8 mouse cellular contexts compared by ENCODE assay signal in the genomic region with DNA sequence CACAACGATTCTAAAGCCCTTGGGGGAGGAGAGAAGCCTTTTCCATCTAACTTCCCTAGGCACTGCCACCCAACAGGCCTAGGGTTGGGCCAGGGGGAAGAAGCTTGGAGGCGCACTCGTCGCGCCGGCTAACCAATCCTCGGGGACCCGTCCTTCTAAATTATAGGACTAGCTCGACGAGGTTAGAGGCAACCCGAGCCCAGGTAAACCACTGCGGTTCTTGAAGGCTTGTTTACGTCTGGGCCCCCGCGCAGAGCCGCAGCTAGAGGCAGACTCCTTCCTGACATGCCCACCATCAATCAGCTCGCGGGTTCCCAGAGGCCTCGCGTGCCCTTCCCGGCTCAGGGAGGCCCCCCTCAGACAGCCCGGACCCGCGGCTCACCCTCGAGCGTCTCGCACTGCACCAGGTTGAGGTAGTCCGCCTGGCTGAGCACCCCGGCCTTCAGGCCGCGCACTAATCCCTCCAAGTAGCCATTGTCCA. TPM values are rescaled to one million over a fixed set of nuclear protein-coding genes. Genes with fewer than 3 reads are reported as not detected.
DNase-seq lines count a peak whose midpoint lies in the region; ATAC-seq and TF ChIP-seq lines count a peak whose summit lies in the region.

No protein-coding gene starts in this region.

- peak overlapping the region; percentile 92 for H3K4me2 ChIP-seq in heart, postnatal 0 days (ENCODE audit: low read depth, low read length)
- peak overlapping the region; percentile 89 for H3K4me2 ChIP-seq in liver, embryonic 13.5 days

- no peak for TF ChIP-seq EP300 in heart, postnatal 0 days (IDR thresholded peaks at IDR 0.05; ENCODE audit: low read depth)

- H3K4me1 ChIP-seq in spleen, adult 2 months (ENCODE audit: control insufficient read depth, insufficient read depth, insufficient read length) = peaks cover 2% of the 10 kb centered on the region; the same call in 1 of the 2 replicates
- peaks cover 20% of the 10 kb centered on the region for H3K4me1 ChIP-seq in heart, postnatal 0 days (ENCODE audit: control insufficient read depth, insufficient read depth)
- H3K4me1 ChIP-seq in liver, embryonic 13.5 days (replicated peaks) = peaks cover 50% of the 10 kb centered on the region
- peaks cover 9% of the 10 kb centered on the region; the same call in 1 of the 2 replicates for H3K4me1 ChIP-seq in small intestine, adult 2 months (ENCODE audit: control insufficient read depth, insufficient read depth, insufficient read length, low read length)

- DNase-seq in embryo, embryonic 10.5 days (ENCODE audit: low spot score) = peak; percentile 19
- no peak for DNase-seq in embryo, embryonic 9.5 days (ENCODE audit: extremely low spot score)
- DNase-seq in spleen, adult 2 months (ENCODE audit: low read depth in 1 of 2, low spot score in 2 of 2) = no peak
- no peak for DNase-seq in spleen, postnatal 36 days (ENCODE audit: low spot score in 2 of 2)
- peak; percentile 28 for DNase-seq in heart, postnatal 0 days (ENCODE audit: low spot score)
- no peak for DNase-seq in liver, embryonic 13.5 days
- DNase-seq in right cerebral cortex, postnatal 36 days (ENCODE audit: low spot score in 2 of 2) = no peak

- H3K4me3 ChIP-seq in spleen, adult 2 months (ENCODE audit: extremely low read depth, insufficient read depth, insufficient read length) = peak overlapping the region; percentile 67
- peak overlapping the region; percentile 68 for H3K4me3 ChIP-seq in heart, postnatal 0 days (ENCODE audit: low read depth, low read length)
- peak overlapping the region; percentile 90 for H3K4me3 ChIP-seq in liver, embryonic 13.5 days (replicated peaks)
- H3K4me3 ChIP-seq in small intestine, adult 2 months (ENCODE audit: low read depth, low read length) = peak overlapping the region; percentile 84

- no peaks in the 10 kb centered on the region for H3K9me3 ChIP-seq in heart, postnatal 0 days (replicated peaks; ENCODE audit: control insufficient read depth, low read length)
- H3K9me3 ChIP-seq in liver, embryonic 13.5 days (replicated peaks) = no peaks in the 10 kb centered on the region

- H3K27ac ChIP-seq in spleen, adult 2 months (ENCODE audit: insufficient read depth, low read length) = peak overlapping the region; percentile 71
- peak overlapping the region; percentile 77 for H3K27ac ChIP-seq in heart, postnatal 0 days (ENCODE audit: low read depth)
- peak overlapping the region; percentile 91 for H3K27ac ChIP-seq in liver, embryonic 13.5 days
- peak overlapping the region; percentile 38 for H3K27ac ChIP-seq in small intestine, adult 2 months (ENCODE audit: insufficient read depth, low read depth, low read length)

- peak overlapping the region; percentile 77 for H3K9ac ChIP-seq in heart, postnatal 0 days (replicated peaks; ENCODE audit: low read depth, low read length)
- peak overlapping the region; percentile 96 for H3K9ac ChIP-seq in liver, embryonic 13.5 days

- TF ChIP-seq CTCF in spleen, adult 2 months (IDR thresholded peaks at IDR 0.05; ENCODE audit: extremely low read depth, insufficient read depth, insufficient read length, insufficient replicate concordance) = no peak
- TF ChIP-seq CTCF in heart, postnatal 0 days (IDR thresholded peaks at IDR 0.05; ENCODE audit: low read depth) = no peak
- no peak for TF ChIP-seq CTCF in small intestine, adult 2 months (IDR thresholded peaks at IDR 0.05; ENCODE audit: extremely low read depth, insufficient read length, insufficient replicate concordance, low read depth, low read length)

- peak; percentile 55 for ATAC-seq in heart, postnatal 0 days (ENCODE audit: insufficient read depth, low read depth)
- peak; percentile 64 for ATAC-seq in liver, embryonic 13.5 days (ENCODE audit: low read depth)

- 1% methylated on average over 31 of the region's 31 CpGs for WGBS in spleen, adult 2 months
- WGBS in heart, postnatal 0 days = under 1% methylated on average over 30 of the region's 31 CpGs
- WGBS in liver, embryonic 13.5 days (ENCODE audit: insufficient replicate concordance) = under 1% methylated on average over 31 of the region's 31 CpGs
- WGBS in small intestine, adult 2 months = under 1% methylated on average over 31 of the region's 31 CpGs

- H3K27me3 ChIP-seq in spleen, adult 2 months (ENCODE audit: control insufficient read depth, insufficient read depth, low read length) = no peaks in the 10 kb centered on the region
- H3K27me3 ChIP-seq in heart, postnatal 0 days (ENCODE audit: control insufficient read depth, insufficient read depth, low read length) = no peaks in the 10 kb centered on the region
- H3K27me3 ChIP-seq in liver, embryonic 13.5 days = no peaks in the 10 kb centered on the region
- no peaks in the 10 kb centered on the region for H3K27me3 ChIP-seq in small intestine, adult 2 months (ENCODE audit: control insufficient read depth, insufficient read depth, low read length)

- no peak for TF ChIP-seq POLR2A in spleen, adult 2 months (IDR thresholded peaks at IDR 0.05; ENCODE audit: low read depth, low read length)
- TF ChIP-seq POLR2A in small intestine, adult 2 months (IDR thresholded peaks at IDR 0.05; ENCODE audit: low read depth, low read length) = no peak

- H3K36me3 ChIP-seq in spleen, adult 2 months (ENCODE audit: control insufficient read depth, insufficient read depth, low read length) = no peaks in the 10 kb centered on the region; the same call in 1 of the 2 replicates
- no peaks in the 10 kb centered on the region for H3K36me3 ChIP-seq in heart, postnatal 0 days (replicated peaks; ENCODE audit: control insufficient read depth, insufficient read depth, low read length)
- H3K36me3 ChIP-seq in liver, embryonic 13.5 days = 0 out of 2 replicates have a peak, but pooled peaks cover 4% of the 10 kb centered on the region
- peaks cover 1% of the 10 kb centered on the region; the same call in 1 of the 2 replicates for H3K36me3 ChIP-seq in small intestine, adult 2 months (ENCODE audit: control insufficient read depth, insufficient read depth, low read length)

RNA-seq across cellular contexts. Expression of a gene that starts 0.4 kb away (rescaled TPM):
- polyA plus RNA-seq in spleen, adult 2 months (2012; rRNA removed) = 68.3 and 72.0 TPM in 2 replicates
- total RNA-seq in heart, postnatal 0 days (2014; rRNA removed; ENCODE audit: low replicate concordance) = 52.1 and 60.8 TPM in 2 replicates
- polyA plus RNA-seq in heart, postnatal 0 days (2015; fragmentation: Nextera tagmentation; extraction: Ambion mirVana) = 57.5 and 58.9 TPM in 2 replicates
- polyA plus RNA-seq in liver, embryonic 13.5 days (2015; fragmentation: Nextera tagmentation; extraction: Ambion mirVana) = 49.4 and 52.7 TPM in 2 replicates
- polyA plus RNA-seq in small intestine, adult 2 months (2012; rRNA removed) = 41.9 and 70.8 TPM in 2 replicates

RNA-seq across cellular contexts. Expression of a gene that starts 39.6 kb away (rescaled TPM):
- polyA plus RNA-seq in spleen, adult 2 months (2012; rRNA removed) = 25.6 and 26.5 TPM in 2 replicates
- 10.6 and 15.9 TPM in 2 replicates for total RNA-seq in heart, postnatal 0 days (2014; rRNA removed; ENCODE audit: low replicate concordance)
- 21.2 and 22.2 TPM in 2 replicates for polyA plus RNA-seq in heart, postnatal 0 days (2015; fragmentation: Nextera tagmentation; extraction: Ambion mirVana)
- 7.2 and 9.0 TPM in 2 replicates for polyA plus RNA-seq in liver, embryonic 13.5 days (2015; fragmentation: Nextera tagmentation; extraction: Ambion mirVana)
- 11.8 and 12.0 TPM in 2 replicates for polyA plus RNA-seq in small intestine, adult 2 months (2012; rRNA removed)

RNA-seq across cellular contexts. Expression of a gene that starts 46.9 kb away (rescaled TPM):
- 0.44 and 0.62 TPM in 2 replicates for polyA plus RNA-seq in spleen, adult 2 months (2012; rRNA removed)
- not detected in 2 replicates for total RNA-seq in heart, postnatal 0 days (2014; rRNA removed; ENCODE audit: low replicate concordance)
- polyA plus RNA-seq in heart, postnatal 0 days (2015; fragmentation: Nextera tagmentation; extraction: Ambion mirVana) = 0.18 and 0.25 TPM in 2 replicates
- 1.5 and 2.2 TPM in 2 replicates for polyA plus RNA-seq in liver, embryonic 13.5 days (2015; fragmentation: Nextera tagmentation; extraction: Ambion mirVana)
- polyA plus RNA-seq in small intestine, adult 2 months (2012; rRNA removed) = 5.0 and 12.2 TPM in 2 replicates

Comparison
In these comparisons a context has a peak if more than half of its experiments do, and no peak if none do; other contexts are left out.
1. DNase-seq: peak in embryo, embryonic 10.5 days (single experiment) and heart, postnatal 0 days (single experiment); none in embryo, embryonic 9.5 days (single experiment), spleen, adult 2 months (0 of 2), spleen, postnatal 36 days (0 of 2), liver, embryonic 13.5 days (single experiment) and right cerebral cortex, postnatal 36 days (0 of 2).
2. H3K27ac ChIP-seq: peak in every context shown above with its lines; median percentile 91 in liver, embryonic 13.5 days; 77 in heart, postnatal 0 days; 71 in spleen, adult 2 months; 38 in small intestine, adult 2 months.
3. Peak in every context shown above with its lines, with median percentiles within 50 percentile points of each other: H3K4me3 ChIP-seq.